Comparison of ENCODE assay signal across 17 mouse cellular contexts in genomic region chr15:101299480-101299960, GRCm38 (mm10). TPM values are rescaled to one million over a fixed set of nuclear protein-coding genes. Genes with fewer than 3 reads are reported as not detected.
DNase-seq lines count a peak whose midpoint lies in the region; ATAC-seq lines count a peak whose summit lies in the region.
"Had no signal": no experiment of that assay in that cellular context is flagged by ENCODE, and none has a peak within 500 bp of the region (broad histone marks: within the 10 kb centered on the region; RNA-seq: fewer than 3 reads in every experiment).

No protein-coding gene starts in this region.

- peak overlapping the region; percentile 12; the same call in 1 of the 2 replicates for H3K27ac ChIP-seq in heart, embryonic 11.5 days (ENCODE audit: low read depth, low read length)
- H3K27ac ChIP-seq in liver, embryonic 12.5 days: 0 out of 2 replicates have a peak overlapping the region, but pooled peaks have one; percentile 28
- H3K27ac ChIP-seq: kidney, embryonic 15.5 days; liver, embryonic 13.5 days; midbrain, embryonic 12.5 days had no signal

- peaks cover 20% of the 10 kb centered on the region for H3K4me1 ChIP-seq in heart, embryonic 11.5 days (ENCODE audit: control insufficient read depth, insufficient read depth, low read length)
- H3K4me1 ChIP-seq in liver, embryonic 12.5 days: peaks cover 22% of the 10 kb centered on the region

- no peak overlapping the region for H3K4me3 ChIP-seq in heart, embryonic 11.5 days (ENCODE audit: low read depth, low read length)
- H3K4me3 ChIP-seq in liver, embryonic 12.5 days: no peak overlapping the region
- H3K4me3 ChIP-seq: kidney, embryonic 15.5 days; liver, embryonic 13.5 days; midbrain, embryonic 12.5 days had no signal

- 55% methylated on average over 14 of the region's 14 CpGs for WGBS in heart, embryonic 11.5 days (ENCODE audit: insufficient replicate concordance)
- WGBS in liver, embryonic 12.5 days (ENCODE audit: insufficient replicate concordance): 46% methylated on average over 14 of the region's 14 CpGs

- DNase-seq in heart, adult 8-10 months (ENCODE audit: low spot score): peak; percentile 54
- DNase-seq in heart, postnatal 4 days: no peak
- DNase-seq in testis, postnatal 14 days (ENCODE audit: low spot score): peak; percentile 72
- no peak for DNase-seq in spleen, postnatal 10 days (ENCODE audit: low spot score in 2 of 2)
- DNase-seq in spleen, postnatal 4 days (ENCODE audit: low spot score in 2 of 2): no peak
- DNase-seq: adrenal gland, postnatal 36 days; B cell, adult 2 months; cerebellum, adult 2 months; gastrocnemius, postnatal 14 days; liver, embryonic 13.5 days; lung, postnatal 14 days; right cerebral cortex, postnatal 25 days had no signal

- H3K27me3 ChIP-seq in heart, embryonic 11.5 days (ENCODE audit: control insufficient read depth, insufficient read depth, low read length): no peaks in the 10 kb centered on the region
- no peaks in the 10 kb centered on the region for H3K27me3 ChIP-seq in liver, embryonic 12.5 days (replicated peaks)
- H3K27me3 ChIP-seq: kidney, embryonic 15.5 days; liver, embryonic 13.5 days had no signal

- H3K9me3 ChIP-seq in heart, embryonic 11.5 days (replicated peaks; ENCODE audit: control insufficient read depth, low read length): no peaks in the 10 kb centered on the region
- no peaks in the 10 kb centered on the region for H3K9me3 ChIP-seq in liver, embryonic 12.5 days (replicated peaks)
- H3K9me3 ChIP-seq: kidney, embryonic 15.5 days; liver, embryonic 13.5 days; midbrain, embryonic 12.5 days had no signal

- no peak overlapping the region for H3K4me2 ChIP-seq in heart, embryonic 11.5 days
- no peak overlapping the region for H3K4me2 ChIP-seq in liver, embryonic 12.5 days
- H3K4me2 ChIP-seq: kidney, embryonic 15.5 days; liver, embryonic 13.5 days; midbrain, embryonic 12.5 days had no signal

- ATAC-seq in heart, embryonic 11.5 days (replicated peaks; ENCODE audit: insufficient number of reproducible peaks, low FRiP score, low TSS enrichment): no peak; the same call in 1 of the 2 replicates
- no peak; the same call in 1 of the 2 replicates for ATAC-seq in liver, embryonic 12.5 days

- no peaks in the 10 kb centered on the region for H3K36me3 ChIP-seq in heart, embryonic 11.5 days (ENCODE audit: control insufficient read depth, insufficient read depth, low read length)
- H3K36me3 ChIP-seq in liver, embryonic 12.5 days: no peaks in the 10 kb centered on the region
- H3K36me3 ChIP-seq: liver, embryonic 13.5 days; midbrain, embryonic 12.5 days had no signal

- H3K9ac ChIP-seq in heart, embryonic 11.5 days (ENCODE audit: low read depth, low read length): 0 out of 2 replicates have a peak overlapping the region, but pooled peaks have one; percentile 6
- no peak overlapping the region for H3K9ac ChIP-seq in liver, embryonic 12.5 days
- H3K9ac ChIP-seq: kidney, embryonic 15.5 days; liver, embryonic 13.5 days; midbrain, embryonic 12.5 days had no signal

RNA-seq across cellular contexts. Expression of gene 6030408B16Rik, which starts 6.5 kb away (rescaled TPM):
- total RNA-seq in heart, adult 8-10 months (2022): 1 to 10 TPM in 3 of 4 experiments, under 1 TPM in 1; 0.54 to 2.1 (median 1.1) TPM
- 1 to 10 TPM; 4.3 to 4.6 TPM for total RNA-seq in heart, postnatal 4 days (2021)
- polyA plus RNA-seq in heart, embryonic 11.5 days (2014; fragmentation: Nextera tagmentation; extraction: Ambion mirVana): 1.3 and 2.2 TPM in 2 replicates
- polyA plus RNA-seq in liver, embryonic 12.5 days (2016; fragmentation: Nextera tagmentation; extraction: Ambion mirVana): 0.17 and 0.19 TPM in 2 replicates
- total RNA-seq: hematopoietic stem cell, adult 5-6 weeks had no signal

RNA-seq across cellular contexts. Expression of gene Atg101, which starts 15.4 kb away (rescaled TPM):
- 10 to 100 TPM; 21.1 to 25.4 (median 21.4) TPM for total RNA-seq in heart, adult 8-10 months (2022)
- 10 to 100 TPM; 21.7 to 23.3 TPM for total RNA-seq in heart, postnatal 4 days (2021)
- 49.4 and 50.1 TPM in 2 replicates for polyA plus RNA-seq in heart, embryonic 11.5 days (2014; fragmentation: Nextera tagmentation; extraction: Ambion mirVana)
- 31.5 and 31.7 TPM in 2 replicates for polyA plus RNA-seq in liver, embryonic 12.5 days (2016; fragmentation: Nextera tagmentation; extraction: Ambion mirVana)

RNA-seq across cellular contexts. Expression of gene Nr4a1, which starts 45.5 kb away (rescaled TPM):
- total RNA-seq in heart, adult 8-10 months (2022): 10 to 100 TPM in 3 of 4 experiments, 1 to 10 TPM in 1; 7.0 to 23.9 (median 12.6) TPM
- total RNA-seq in heart, postnatal 4 days (2021): 10 to 100 TPM; 48.1 to 49.6 TPM
- 7.5 and 8.1 TPM in 2 replicates for polyA plus RNA-seq in heart, embryonic 11.5 days (2014; fragmentation: Nextera tagmentation; extraction: Ambion mirVana)
- polyA plus RNA-seq in liver, embryonic 12.5 days (2016; fragmentation: Nextera tagmentation; extraction: Ambion mirVana): 0.83 and 1.0 TPM in 2 replicates

Comparison
In these comparisons a context has a peak if more than half of its experiments do, and no peak if none do; other contexts are left out.
1. DNase-seq: peak in heart, adult 8-10 months (single experiment) and testis, postnatal 14 days (single experiment); none in heart, postnatal 4 days (single experiment), spleen, postnatal 10 days (0 of 2) and spleen, postnatal 4 days (0 of 2).